Mouse (Mus musculus) kidney, postnatal 0 days (tissue): ENCODE data around the gene Nfia. TPM values are rescaled to one million over a fixed set of nuclear protein-coding genes. Genes with fewer than 3 reads are reported as not detected.

Experiments
- ATAC-seq: fragments of 200-750 bp; cut with Nextera tagmentation; replicated peaks from 2 replicates; pipeline ENCODE4 v1.8.0; 2017; ENCODE audit warnings: low read depth, moderate number of reproducible peaks, moderate TSS enrichment, moderate library complexity; ENCODE audit not compliant: low FRiP score
- DNase-seq: peaks from one replicate; pipeline ENCODE4 v3.0.0-alpha.2; 2016; ENCODE audit warnings: low spot score
- H3K27ac ChIP-seq: fragments of 300-500 bp; sonication (generic); 2 replicates; pipeline ENCODE4 v1.5.1; 2014; ENCODE audit warnings: mild to moderate bottlenecking
- H3K27me3 ChIP-seq: fragments of 300-500 bp; sonication (generic); 2 replicates; pipeline ENCODE4 v1.6.1; 2014; ENCODE audit warnings: low read length, mixed read lengths; ENCODE audit not compliant: insufficient read depth
- H3K36me3 ChIP-seq: fragments of 300-500 bp; sonication (generic); 2 replicates; pipeline ENCODE4 v1.6.1; 2014; ENCODE audit warnings: low read length, mixed read lengths; ENCODE audit not compliant: insufficient read depth
- H3K4me1 ChIP-seq: fragments of 300-500 bp; sonication (generic); replicated peaks from 2 replicates; pipeline ENCODE4 v1.6.1; 2014; ENCODE audit warnings: antibody characterized with exemption, low read length, mixed read lengths; ENCODE audit not compliant: insufficient read depth
- H3K4me2 ChIP-seq: fragments of 300-500 bp; sonication (generic); 2 replicates; pipeline ENCODE4 v1.6.1; 2014; ENCODE audit warnings: mild to moderate bottlenecking, low read length, moderate library complexity, mixed read lengths
- H3K4me3 ChIP-seq: fragments of 300-500 bp; sonication (generic); replicated peaks from 2 replicates; pipeline ENCODE4 v1.5.1; 2014; ENCODE audit warnings: low read depth, low read length
- H3K9ac ChIP-seq: fragments of 300-500 bp; sonication (generic); 2 replicates; pipeline ENCODE4 v1.6.1; 2014; ENCODE audit warnings: low read depth, low read length
- H3K9me3 ChIP-seq: fragments of 300-500 bp; sonication (generic); replicated peaks from 2 replicates; pipeline ENCODE4 v1.6.1; 2016; ENCODE audit warnings: low read length, inconsistent platforms, mixed read lengths
- CTCF ChIP-seq: IDR thresholded peaks from 2 replicates; pipeline ENCODE4 v1.5.1; 2016; ENCODE audit warnings: antibody characterized with exemption, low read depth, mild to moderate bottlenecking, moderate library complexity
- WGBS: fragments of 180-500 bp; shearing (Covaris S2); extraction: QIAGEN DNeasy Blood & Tissue Kit; methylation state at CpG from one replicate; pipeline ENCODE4 v1.1.7; 2014; 5-methylcytosine and 5-hydroxymethylcytosine counted together
- polyA plus RNA-seq: library from polyadenylated mRNA; unstranded; fragments of >200 nt; fragmentation: Nextera tagmentation; extraction: Ambion mirVana; gene quantifications from 2 replicates; pipeline ENCODE4 v1.2.1, GENCODE M21; 2015

Gene Nfia
- polyA plus RNA-seq, 1 experiment from 2014 or later, result 25.9 TPM

DNA sequence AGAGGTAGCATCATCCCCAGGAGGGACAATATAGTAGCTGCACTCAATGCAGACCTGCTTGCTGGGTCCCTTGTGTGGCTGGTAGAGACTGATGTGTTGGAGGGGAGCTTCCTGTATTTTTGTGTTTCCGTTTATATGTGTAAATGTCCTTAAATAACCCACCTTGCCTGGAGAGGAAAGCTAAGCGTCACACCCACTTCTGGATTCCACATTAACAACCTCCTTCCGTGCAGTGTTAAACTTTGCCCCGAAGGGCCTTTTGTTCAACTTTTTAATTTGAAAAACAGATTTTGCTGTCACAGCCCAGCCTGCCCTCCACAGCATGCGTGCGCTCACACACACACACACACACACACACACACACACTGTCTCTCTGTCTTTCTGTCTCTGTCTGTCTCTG, 333.4 kb downstream of the Nfia start:
- DNase-seq (peak; percentile 82), ATAC-seq (0 out of 2 replicates have a peak, but pooled peaks have one; percentile 15)
- no peak overlapping the region for H3K9ac ChIP-seq
- peak overlapping the region; percentile 66 for H3K27ac ChIP-seq
- H3K4me2 ChIP-seq, result peak overlapping the region; percentile 50
- no peaks in the 10 kb centered on the region for H3K9me3 ChIP-seq
- no peak for TF ChIP-seq CTCF
- no peak overlapping the region for H3K4me3 ChIP-seq
- no peaks in the 10 kb centered on the region for H3K27me3 ChIP-seq
- WGBS, result 15% methylated on average over 6 of the region's 6 CpGs
- H3K4me1 ChIP-seq, result peaks cover 25% of the 10 kb centered on the region
- H3K36me3 ChIP-seq, result no peaks in the 10 kb centered on the region

DNA sequence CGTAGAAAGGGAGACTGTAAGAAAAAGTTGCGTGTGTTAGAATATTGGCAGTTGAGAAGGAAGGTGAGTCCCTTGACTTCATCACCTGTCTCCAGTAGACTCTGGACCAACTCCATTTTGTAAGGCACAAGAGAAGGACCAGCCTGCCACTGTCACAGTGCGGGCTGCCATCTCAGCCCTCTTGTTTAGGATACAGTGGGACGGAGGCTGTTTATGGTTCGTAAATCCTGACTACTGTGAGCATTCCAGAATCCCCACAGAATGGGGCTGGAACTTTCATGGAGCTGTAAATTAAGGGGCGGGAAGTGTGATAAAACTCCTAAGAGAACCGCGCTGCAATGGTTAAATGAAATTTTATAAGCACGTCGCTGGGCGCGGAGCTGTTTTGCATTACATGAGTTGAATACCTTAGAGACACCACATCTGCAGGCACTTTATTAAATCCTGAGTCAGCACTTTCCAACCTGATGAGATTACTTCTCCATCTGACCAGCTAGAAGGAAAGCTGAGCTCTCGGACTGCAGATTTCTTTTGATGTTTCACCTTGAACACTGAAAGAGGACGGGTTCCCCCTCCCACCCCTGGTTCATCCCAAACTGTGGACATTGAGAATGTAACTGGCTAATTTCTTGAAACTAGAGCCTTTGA, 334.0 kb downstream of the Nfia start:
- no peaks in the 10 kb centered on the region for H3K36me3 ChIP-seq
- peak overlapping the region; percentile 66 for H3K27ac ChIP-seq
- H3K4me1 ChIP-seq, result peaks cover 22% of the 10 kb centered on the region
- 0 out of 2 replicates have a peak overlapping the region, but pooled peaks have one; percentile 14 for H3K9ac ChIP-seq
- ATAC-seq (peak; percentile 25; the same call in 1 of the 2 replicates), DNase-seq (peak; percentile 85)
- no peaks in the 10 kb centered on the region for H3K9me3 ChIP-seq
- no peak overlapping the region for H3K4me3 ChIP-seq
- 10% methylated on average over 14 of the region's 14 CpGs for WGBS
- H3K4me2 ChIP-seq, result peak overlapping the region; percentile 50
- TF ChIP-seq CTCF, result no peak
- no peaks in the 10 kb centered on the region for H3K27me3 ChIP-seq

- TF ChIP-seq CTCF, result no peak
- WGBS, result 14% methylated on average over 4 of the region's 4 CpGs
- peak overlapping the region; percentile 50 for H3K4me2 ChIP-seq
- H3K4me3 ChIP-seq, result no peak overlapping the region
- no peaks in the 10 kb centered on the region for H3K9me3 ChIP-seq
- no peak overlapping the region for H3K27ac ChIP-seq
- no peaks in the 10 kb centered on the region for H3K27me3 ChIP-seq
- H3K9ac ChIP-seq, result no peak overlapping the region
- peaks cover 22% of the 10 kb centered on the region for H3K4me1 ChIP-seq
- no peak for DNase-seq
- ATAC-seq, result 0 out of 2 replicates have a peak, but pooled peaks have one; percentile 29
- no peaks in the 10 kb centered on the region for H3K36me3 ChIP-seq
These were observed 334.5 kb downstream of the Nfia start for GRCm38 (mm10) chr4:98107093-98107453.

GRCm38 (mm10) chr4:98107936-98108675, 335.6 kb downstream of the Nfia start:
- peak overlapping the region; percentile 30; the same call in 1 of the 2 replicates for H3K4me2 ChIP-seq
- H3K4me1 ChIP-seq, result peaks cover 22% of the 10 kb centered on the region
- H3K4me3 ChIP-seq, result no peak overlapping the region
- no peaks in the 10 kb centered on the region for H3K27me3 ChIP-seq
- ATAC-seq, result no peak
- H3K36me3 ChIP-seq, result no peaks in the 10 kb centered on the region
- no peak for TF ChIP-seq CTCF
- 16% methylated on average over 9 of the region's 9 CpGs for WGBS
- no peaks in the 10 kb centered on the region for H3K9me3 ChIP-seq
- H3K27ac ChIP-seq, result 0 out of 2 replicates have a peak overlapping the region, but pooled peaks have one; percentile 31
- peak; percentile 65 for DNase-seq
- no peak overlapping the region for H3K9ac ChIP-seq

- peaks cover 22% of the 10 kb centered on the region for H3K4me1 ChIP-seq
- H3K9me3 ChIP-seq, result no peaks in the 10 kb centered on the region
- ATAC-seq (peak; percentile 55), DNase-seq (peak; percentile 80)
- H3K9ac ChIP-seq, result no peak overlapping the region
- no peak for TF ChIP-seq CTCF
- 0 out of 2 replicates have a peak overlapping the region, but pooled peaks have one; percentile 30 for H3K4me2 ChIP-seq
- WGBS, result 17% methylated on average over 4 of the region's 4 CpGs
- H3K27ac ChIP-seq, result 0 out of 2 replicates have a peak overlapping the region, but pooled peaks have one; percentile 31
- no peak overlapping the region for H3K4me3 ChIP-seq
- no peaks in the 10 kb centered on the region for H3K27me3 ChIP-seq
- H3K36me3 ChIP-seq, result no peaks in the 10 kb centered on the region
These were observed 336.1 kb downstream of the Nfia start for GRCm38 (mm10) chr4:98108676-98109016.

DNA sequence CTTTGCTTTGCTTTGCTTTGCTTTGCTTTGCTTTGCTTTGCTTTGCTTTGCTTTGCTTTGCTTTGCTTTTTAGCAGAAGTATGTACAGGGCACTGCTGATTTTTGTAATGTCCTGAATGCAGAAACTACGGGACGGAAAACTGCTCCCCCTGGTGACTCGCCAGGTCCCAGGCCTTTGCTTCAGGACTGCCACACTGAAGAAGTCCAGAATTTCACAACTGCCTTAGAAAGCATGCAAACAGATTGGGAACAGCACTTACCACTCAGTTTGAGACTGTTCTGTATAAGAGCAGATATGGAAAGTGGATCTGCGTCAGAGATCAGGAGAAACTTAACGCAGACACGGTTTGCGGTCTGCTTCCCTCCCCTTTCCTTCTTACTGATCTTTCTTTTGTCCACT, 336.5 kb downstream of the Nfia start:
- H3K4me1 ChIP-seq, result peaks cover 22% of the 10 kb centered on the region
- H3K4me3 ChIP-seq, result no peak overlapping the region
- H3K27me3 ChIP-seq, result no peaks in the 10 kb centered on the region
- H3K9ac ChIP-seq, result no peak overlapping the region
- TF ChIP-seq CTCF, result peak; percentile 77
- no peaks in the 10 kb centered on the region for H3K9me3 ChIP-seq
- 13% methylated on average over 7 of the region's 7 CpGs for WGBS
- H3K4me2 ChIP-seq, result no peak overlapping the region
- H3K27ac ChIP-seq, result peak overlapping the region; percentile 31; the same call in 1 of the 2 replicates
- no peaks in the 10 kb centered on the region for H3K36me3 ChIP-seq
- no peak for ATAC-seq
- DNase-seq, result peak; percentile 89
